Mouse (Mus musculus) myocyte (in vitro differentiated cells): ENCODE data around the gene Nmur2. TPM values are rescaled to one million over a fixed set of nuclear protein-coding genes. Genes with fewer than 3 reads are reported as not detected.

Experiments used
- H3K27me3 ChIP-seq: one replicate; pipeline ENCODE4 v1.6.1; 2011; ENCODE audit not compliant: control insufficient read depth, insufficient read depth, insufficient read length
- H3K36me3 ChIP-seq: one replicate; pipeline ENCODE4 v1.6.1; 2011; ENCODE audit not compliant: control insufficient read depth, insufficient read depth
- H3K4me2 ChIP-seq: one replicate; pipeline ENCODE4 v1.6.1; 2011; ENCODE audit warnings: low read depth, control low read depth
- H3K4me3 ChIP-seq: one replicate; pipeline ENCODE4 v1.5.1; 2011; ENCODE audit warnings: mild to moderate bottlenecking, control low read depth, moderate library complexity
- H3K79me2 ChIP-seq: one replicate; pipeline ENCODE4 v1.6.1; 2011; ENCODE audit not compliant: control insufficient read depth, insufficient read depth
- H3ac ChIP-seq: one replicate; pipeline ENCODE4 v1.6.1; 2011; ENCODE audit not compliant: control insufficient read depth, insufficient read length
- CEBPB ChIP-seq: IDR thresholded peaks from 2 replicates; pipeline ENCODE4 v1.6.1; 2011; ENCODE audit warnings: mild to moderate bottlenecking, moderate library complexity; ENCODE audit not compliant: poor library complexity, insufficient read depth, severe bottlenecking
- E2F4 ChIP-seq: IDR thresholded peaks from one replicate; pipeline ENCODE4 v1.6.1; 2011; ENCODE audit warnings: mild to moderate bottlenecking, control low read depth, moderate library complexity; ENCODE audit not compliant: insufficient read depth
- MAX ChIP-seq: IDR thresholded peaks from one replicate; pipeline ENCODE4 v1.6.1; 2011; ENCODE audit warnings: low read depth, mild to moderate bottlenecking, control low read depth
- MYOD1 ChIP-seq, 3 experiments: IDR thresholded peaks; one replicate each; pipeline ENCODE4 v1.6.1; 2011; ENCODE audit warnings: control low read depth in 2 of 3, low read depth in 2 of 3, mild to moderate bottlenecking in 2 of 3, moderate library complexity in 1 of 3; ENCODE audit not compliant: insufficient read length in 2 of 3, control insufficient read depth in 1 of 3
- MYOG ChIP-seq, 3 experiments: IDR thresholded peaks; one replicate each; pipeline ENCODE4 v1.6.1; 2011; ENCODE audit warnings: control low read depth in 2 of 3, low read depth in 2 of 3, mild to moderate bottlenecking in 2 of 3; ENCODE audit not compliant: insufficient read length in 2 of 3, control insufficient read depth in 1 of 3, insufficient read depth in 1 of 3
- POLR2A ChIP-seq: IDR thresholded peaks from one replicate; pipeline ENCODE4 v1.6.1; 2011; ENCODE audit warnings: low read depth, mild to moderate bottlenecking, control low read depth, moderate library complexity; ENCODE audit not compliant: insufficient read length
- POLR2AphosphoS2 ChIP-seq: IDR thresholded peaks from one replicate; pipeline ENCODE4 v1.6.1; 2011; ENCODE audit warnings: low read depth, control low read depth; ENCODE audit not compliant: insufficient read length
- REST ChIP-seq: IDR thresholded peaks from one replicate; pipeline ENCODE4 v1.6.1; 2011; ENCODE audit warnings: mild to moderate bottlenecking, control low read depth, moderate library complexity; ENCODE audit not compliant: insufficient read depth, insufficient read length
- SRF ChIP-seq: IDR thresholded peaks from one replicate; pipeline ENCODE4 v1.6.1; 2011; ENCODE audit warnings: low read depth; ENCODE audit not compliant: control insufficient read depth, insufficient read length
- TCF12 ChIP-seq: IDR thresholded peaks from one replicate; pipeline ENCODE4 v1.6.1; 2011; ENCODE audit warnings: mild to moderate bottlenecking, control low read depth; ENCODE audit not compliant: poor library complexity, insufficient read depth, severe bottlenecking
- TCF3 ChIP-seq: IDR thresholded peaks from one replicate; pipeline ENCODE4 v1.6.1; 2011; ENCODE audit warnings: low read depth, control low read depth; ENCODE audit not compliant: insufficient read length
- USF1 ChIP-seq: IDR thresholded peaks from one replicate; pipeline ENCODE4 v1.6.1; 2011; ENCODE audit warnings: low read depth, mild to moderate bottlenecking, control low read depth, moderate library complexity
- polyA plus RNA-seq: library from polyadenylated mRNA; unstranded; fragments of >200 nt; fragmentation: generic; extraction: Trizol; gene quantifications from one replicate; pipeline ENCODE4 v1.2.1, GENCODE M21; 2012; ENCODE audit warnings: missing spikeins

Nmur2 gene
- polyA plus RNA-seq, 1 experiment = not detected

DNA sequence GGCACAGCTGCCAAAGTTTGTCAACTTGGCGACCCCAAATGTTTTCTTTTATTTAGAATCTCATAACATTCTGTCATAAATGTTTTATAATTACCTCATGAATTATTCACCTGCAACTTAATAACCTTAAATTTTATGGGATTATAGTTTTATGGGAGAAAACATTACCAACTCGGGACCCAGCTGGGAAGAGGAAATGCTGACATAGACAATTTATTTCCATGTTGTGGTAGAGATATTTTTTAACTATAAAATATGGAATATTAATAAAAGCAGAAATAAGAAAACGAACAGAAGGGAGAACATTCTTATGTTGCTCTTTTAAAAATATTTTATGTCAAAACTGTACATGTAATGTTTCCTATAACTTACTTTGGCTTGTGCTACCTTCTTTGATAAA lies 56.2 kb downstream of the Nmur2 start:
- Histone ChIP-seq H3K79me2 (no peaks in the 10 kb centered on the region), H3K36me3 (no peaks in the 10 kb centered on the region), H3ac (no peak overlapping the region), H3K27me3 (no peaks in the 10 kb centered on the region), H3K4me3 (no peak overlapping the region), H3K4me2 (no peak overlapping the region)
- no peak for TF ChIP-seq CEBPB
- no peak for TF ChIP-seq USF1
- no peak for TF ChIP-seq REST
- TF ChIP-seq SRF = no peak
- TF ChIP-seq TCF3 = no peak
- TF ChIP-seq E2F4 = no peak

GRCm38 (mm10) chr11:55981656-55982055 lies 59.2 kb downstream of the Nmur2 start:
- Histone ChIP-seq H3K4me3 (no peak overlapping the region), H3K36me3 (no peaks in the 10 kb centered on the region)

DNA sequence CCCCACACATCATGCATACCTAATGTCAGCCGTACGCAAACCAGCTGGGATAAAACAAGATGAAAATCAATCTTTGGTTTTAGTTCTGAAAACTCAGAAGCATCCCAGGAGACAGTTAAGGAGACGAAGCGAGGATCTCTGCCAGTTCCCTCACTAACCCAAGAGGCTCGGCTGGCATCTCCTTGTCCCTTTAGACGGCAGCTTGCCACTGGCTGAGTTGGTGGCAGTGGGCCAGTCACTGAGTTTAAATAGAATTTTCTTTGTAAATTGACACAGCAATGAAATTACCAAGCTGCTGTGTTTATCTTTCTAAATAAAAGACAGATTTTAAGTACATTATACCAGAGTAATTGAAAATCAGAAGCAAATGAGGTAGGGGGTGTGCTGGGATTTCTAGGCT lies 62.7 kb downstream of the Nmur2 start:
- Histone ChIP-seq H3ac (no peak overlapping the region), H3K4me2 (no peak overlapping the region), H3K27me3 (no peaks in the 10 kb centered on the region), H3K79me2 (no peaks in the 10 kb centered on the region), H3K36me3 (no peaks in the 10 kb centered on the region), H3K4me3 (no peak overlapping the region)
- TF ChIP-seq E2F4 = no peak
- no peak for TF ChIP-seq TCF12
- TF ChIP-seq TCF3 = no peak
- no peak for TF ChIP-seq POLR2A
- TF ChIP-seq MAX = no peak
- TF ChIP-seq CEBPB = no peak
- no peak for TF ChIP-seq MYOG (IDR thresholded peaks at IDR 0.05; ENCODE audit: control insufficient read depth in 1 of 3, insufficient read depth in 1 of 3, insufficient read length in 2 of 3, low read depth in 2 of 3)
- TF ChIP-seq REST = no peak
- no peak for TF ChIP-seq MYOD1 (IDR thresholded peaks at IDR 0.05; ENCODE audit: control insufficient read depth in 1 of 3, insufficient read length in 2 of 3, low read depth in 2 of 3)
- no peak for TF ChIP-seq POLR2AphosphoS2
- TF ChIP-seq USF1 = no peak

More at GRCm38 (mm10) chr11:55981656-55982055, 59.2 kb downstream of the Nmur2 start:
- H3K27me3 ChIP-seq = no peaks in the 10 kb centered on the region
- no peak overlapping the region for H3K4me2 ChIP-seq
- H3K79me2 ChIP-seq = no peaks in the 10 kb centered on the region
- TF ChIP-seq CEBPB (no peak), MYOD1 (IDR thresholded peaks at IDR 0.05; ENCODE audit: control insufficient read depth in 1 of 3, insufficient read length in 2 of 3, low read depth in 2 of 3) (no peak), POLR2A (no peak), SRF (no peak), TCF12 (no peak), REST (no peak), E2F4 (no peak), MAX (no peak), MYOG (IDR thresholded peaks at IDR 0.05; ENCODE audit: control insufficient read depth in 1 of 3, insufficient read depth in 1 of 3, insufficient read length in 2 of 3, low read depth in 2 of 3) (no peak), USF1 (no peak), POLR2AphosphoS2 (no peak)
- H3ac ChIP-seq = no peak overlapping the region
